Mouse (Mus musculus): Measurements from ENCODE around the gene Col4a4. TPM values are rescaled to one million over a fixed set of nuclear protein-coding genes. Genes with fewer than 3 reads are reported as not detected.

Col4a4 gene
- 0.48 TPM for polyA plus RNA-seq (2015; fragmentation: Illumina TruSeq; extraction: RNeasy Lipid Tissue Mini Kit (QIAGEN cat#74804); ENCODE audit: insufficient read depth, low read depth, low replicate concordance)

GRCm38 (mm10) chr1:82586713-82587399 lies at the start of gene Col4a4, which contains the start of gene Col4a3:
Gene Col4a4, minus strand, starts transcription at chr1:82586849.
Gene Col4a3, plus strand, starts transcription at chr1:82586921.

Other genes with a start within 250 kb of the Col4a4 start
- 1.1 TPM for gene Col4a3, start 72 bp upstream of the Col4a4 start, polyA plus RNA-seq (2015; fragmentation: Illumina TruSeq; extraction: RNeasy Lipid Tissue Mini Kit (QIAGEN cat#74804); ENCODE audit: insufficient read depth, low read depth, low replicate concordance)
- 30.1 TPM for gene Mff, start 138.0 kb upstream of the Col4a4 start, polyA plus RNA-seq (2015; fragmentation: Illumina TruSeq; extraction: RNeasy Lipid Tissue Mini Kit (QIAGEN cat#74804); ENCODE audit: insufficient read depth, low read depth, low replicate concordance)
- gene Tm4sf20, start 181.6 kb upstream of the Col4a4 start, polyA plus RNA-seq (2015; fragmentation: Illumina TruSeq; extraction: RNeasy Lipid Tissue Mini Kit (QIAGEN cat#74804); ENCODE audit: insufficient read depth, low read depth, low replicate concordance) = not detected
- not detected for gene Gm47791, start 184.4 kb upstream of the Col4a4 start, polyA plus RNA-seq (2015; fragmentation: Illumina TruSeq; extraction: RNeasy Lipid Tissue Mini Kit (QIAGEN cat#74804); ENCODE audit: insufficient read depth, low read depth, low replicate concordance)